Mouse (Mus musculus) limb, embryonic 11.5 days (tissue): ENCODE measurements around the gene Cd44. TPM values are rescaled to one million over a fixed set of nuclear protein-coding genes. Genes with fewer than 3 reads are reported as not detected.

Experiments used
- ATAC-seq: fragments of 200-750 bp; cut with Nextera tagmentation; 2 replicates; pipeline ENCODE4 v1.8.0; 2017; ENCODE audit warnings: low read depth; ENCODE audit not compliant: insufficient number of reproducible peaks, low FRiP score, low TSS enrichment
- DNase-seq: peaks from one replicate; pipeline ENCODE4 v3.0.0-alpha.2; 2015; ENCODE audit warnings: low spot score
- H3K27ac ChIP-seq: fragments of 300-500 bp; sonication (generic); replicated peaks from 2 replicates; pipeline ENCODE4 v1.5.1; 2014; ENCODE audit warnings: low read depth, mild to moderate bottlenecking, low read length
- H3K27me3 ChIP-seq: fragments of 300-500 bp; sonication (generic); 2 replicates; pipeline ENCODE4 v1.6.1; 2014; ENCODE audit warnings: mild to moderate bottlenecking, low read length, mixed read lengths; ENCODE audit not compliant: control insufficient read depth, insufficient read depth
- H3K36me3 ChIP-seq: fragments of 300-500 bp; sonication (generic); 2 replicates; pipeline ENCODE4 v1.6.1; 2014; ENCODE audit warnings: mild to moderate bottlenecking, low read length, moderate library complexity, mixed read lengths; ENCODE audit not compliant: control insufficient read depth, insufficient read depth
- H3K4me1 ChIP-seq: fragments of 300-500 bp; sonication (generic); 2 replicates; pipeline ENCODE4 v1.6.1; 2014; ENCODE audit warnings: low read length, mixed read lengths; ENCODE audit not compliant: control insufficient read depth, insufficient read depth
- H3K4me2 ChIP-seq: fragments of 300-500 bp; sonication (generic); 2 replicates; pipeline ENCODE4 v1.6.1; 2014; ENCODE audit warnings: low read depth, mild to moderate bottlenecking, moderate library complexity; ENCODE audit not compliant: severe bottlenecking
- H3K4me3 ChIP-seq: fragments of 300-500 bp; sonication (generic); 2 replicates; pipeline ENCODE4 v1.5.1; 2014; ENCODE audit warnings: low read depth, low read length
- H3K9ac ChIP-seq: fragments of 300-500 bp; sonication (generic); 2 replicates; pipeline ENCODE4 v1.6.1; 2014; ENCODE audit warnings: mild to moderate bottlenecking, low read length
- H3K9me3 ChIP-seq: fragments of 300-500 bp; sonication (generic); 2 replicates; pipeline ENCODE4 v1.6.1; 2016; ENCODE audit warnings: low read length; ENCODE audit not compliant: control insufficient read depth
- WGBS: fragments of 180-500 bp; shearing (Covaris S2); extraction: QIAGEN DNeasy Blood & Tissue Kit; methylation state at CpG from one replicate; pipeline ENCODE4 v1.1.7; 2014; 5-methylcytosine and 5-hydroxymethylcytosine counted together
- polyA plus RNA-seq: library from polyadenylated mRNA; unstranded; fragments of >200 nt; fragmentation: Nextera tagmentation; extraction: Ambion mirVana; gene quantifications from 2 replicates; pipeline ENCODE4 v1.2.1, GENCODE M21; 2014

Gene Cd44
- polyA plus RNA-seq, 1 experiment from 2014 or later: 3.6 TPM

- Histone ChIP-seq H3K4me1 (no peaks in the 10 kb centered on the region), H3K36me3 (no peaks in the 10 kb centered on the region), H3K27ac (no peak overlapping the region), H3K27me3 (no peaks in the 10 kb centered on the region), H3K9me3 (no peaks in the 10 kb centered on the region), H3K4me3 (no peak overlapping the region), H3K9ac (no peak overlapping the region), H3K4me2 (no peak overlapping the region)
- 44% methylated on average over 8 of the region's 8 CpGs for WGBS
- DNase-seq: no peak
- ATAC-seq: no peak
Observed at GRCm38 (mm10) chr2:102940813-102941361, 39.4 kb upstream of the Cd44 start.

- Histone ChIP-seq H3K4me2 (no peak overlapping the region), H3K9me3 (no peaks in the 10 kb centered on the region), H3K27me3 (no peaks in the 10 kb centered on the region), H3K4me3 (no peak overlapping the region), H3K27ac (no peak overlapping the region), H3K9ac (no peak overlapping the region), H3K4me1 (no peaks in the 10 kb centered on the region), H3K36me3 (no peaks in the 10 kb centered on the region)
- DNase-seq (no peak), ATAC-seq (no peak)
- WGBS: 82% methylated on average over 8 of the region's 8 CpGs
Observed at GRCm38 (mm10) chr2:102940158-102940557, 38.7 kb upstream of the Cd44 start.

- no peak overlapping the region for H3K4me3 ChIP-seq
- no peak overlapping the region for H3K27ac ChIP-seq
- ATAC-seq: no peak
- H3K9me3 ChIP-seq: no peaks in the 10 kb centered on the region
- H3K9ac ChIP-seq: no peak overlapping the region
- H3K36me3 ChIP-seq: no peaks in the 10 kb centered on the region
- no peaks in the 10 kb centered on the region for H3K27me3 ChIP-seq
- no peak for DNase-seq
- H3K4me2 ChIP-seq: no peak overlapping the region
- H3K4me1 ChIP-seq: no peaks in the 10 kb centered on the region
- WGBS: 65% methylated on average over 3 of the region's 3 CpGs
Observed at GRCm38 (mm10) chr2:102936886-102937285, 35.4 kb upstream of the Cd44 start.

GRCm38 (mm10) chr2:102934834-102935233, 33.4 kb upstream of the Cd44 start:
- H3K4me3 ChIP-seq: no peak overlapping the region
- H3K36me3 ChIP-seq: no peaks in the 10 kb centered on the region
- WGBS: 84% methylated on average over 3 of the region's 3 CpGs
- ATAC-seq: no peak
- no peak for DNase-seq
- H3K4me2 ChIP-seq: no peak overlapping the region
- H3K27me3 ChIP-seq: no peaks in the 10 kb centered on the region
- no peaks in the 10 kb centered on the region for H3K9me3 ChIP-seq
- H3K27ac ChIP-seq: no peak overlapping the region
- no peak overlapping the region for H3K9ac ChIP-seq
- H3K4me1 ChIP-seq: no peaks in the 10 kb centered on the region

GRCm38 (mm10) chr2:102933787-102934186, 32.3 kb upstream of the Cd44 start:
- no peak overlapping the region for H3K27ac ChIP-seq
- no peaks in the 10 kb centered on the region for H3K36me3 ChIP-seq
- H3K9me3 ChIP-seq: no peaks in the 10 kb centered on the region
- no peak for DNase-seq
- no peaks in the 10 kb centered on the region for H3K27me3 ChIP-seq
- no peaks in the 10 kb centered on the region for H3K4me1 ChIP-seq
- no peak for ATAC-seq
- H3K4me2 ChIP-seq: no peak overlapping the region
- no peak overlapping the region for H3K9ac ChIP-seq
- H3K4me3 ChIP-seq: no peak overlapping the region

- no peak overlapping the region for H3K4me3 ChIP-seq
- no peak overlapping the region for H3K27ac ChIP-seq
- H3K36me3 ChIP-seq: no peaks in the 10 kb centered on the region
- DNase-seq (no peak), ATAC-seq (no peak)
- H3K9me3 ChIP-seq: no peaks in the 10 kb centered on the region
- no peaks in the 10 kb centered on the region for H3K4me1 ChIP-seq
- no peaks in the 10 kb centered on the region for H3K27me3 ChIP-seq
- H3K9ac ChIP-seq: no peak overlapping the region
- H3K4me2 ChIP-seq: no peak overlapping the region
- 87% methylated on average over 4 of the region's 4 CpGs for whole genome bisulfite sequencing
Observed at GRCm38 (mm10) chr2:102933142-102933541, 31.7 kb upstream of the Cd44 start.

- WGBS: 15% methylated on average over 1 of the region's 1 CpGs
- H3K27me3 ChIP-seq: no peaks in the 10 kb centered on the region
- H3K9me3 ChIP-seq: no peaks in the 10 kb centered on the region
- H3K9ac ChIP-seq: no peak overlapping the region
- H3K4me3 ChIP-seq: no peak overlapping the region
- no peak for ATAC-seq
- no peak overlapping the region for H3K4me2 ChIP-seq
- no peak overlapping the region for H3K27ac ChIP-seq
- no peaks in the 10 kb centered on the region for H3K4me1 ChIP-seq
- H3K36me3 ChIP-seq: no peaks in the 10 kb centered on the region
- DNase-seq: no peak
Observed at GRCm38 (mm10) chr2:102932667-102933066, 31.2 kb upstream of the Cd44 start.

- no peaks in the 10 kb centered on the region for H3K9me3 ChIP-seq
- H3K9ac ChIP-seq: no peak overlapping the region
- H3K4me3 ChIP-seq: no peak overlapping the region
- no peak overlapping the region for H3K27ac ChIP-seq
- H3K27me3 ChIP-seq: no peaks in the 10 kb centered on the region
- no peak overlapping the region for H3K4me2 ChIP-seq
- H3K4me1 ChIP-seq: no peaks in the 10 kb centered on the region
- no peaks in the 10 kb centered on the region for H3K36me3 ChIP-seq
- no peak for DNase-seq
- no peak for ATAC-seq
Observed at GRCm38 (mm10) chr2:102928211-102928610, 26.7 kb upstream of the Cd44 start.

- ATAC-seq: no peak
- Histone ChIP-seq H3K4me2 (no peak overlapping the region), H3K9me3 (no peaks in the 10 kb centered on the region), H3K4me1 (no peaks in the 10 kb centered on the region), H3K4me3 (no peak overlapping the region), H3K36me3 (no peaks in the 10 kb centered on the region), H3K27ac (no peak overlapping the region), H3K27me3 (no peaks in the 10 kb centered on the region), H3K9ac (no peak overlapping the region)
- no peak for DNase-seq
- 89% methylated on average over 1 of the region's 1 CpGs for WGBS
Observed at GRCm38 (mm10) chr2:102924480-102924879, 23.0 kb upstream of the Cd44 start.
